Mouse (Mus musculus) ES-E14 (cell line): ENCODE measurements at regions not wholly inside any gene's neighbourhood (a gene's known extent, or its start where the extent isn't known, plus 50 kb on each side); places are given as distances from the start of the nearest gene placed in this dataset.

Experiments
- DNase-seq: peaks from one replicate; pipeline ENCODE4 v3.0.0-alpha.2; 2013; ENCODE audit warnings: low read depth, low spot score
- H3K27ac ChIP-seq: 2 replicates; pipeline ENCODE4 v1.5.1; 2012; ENCODE audit warnings: low read depth, mild to moderate bottlenecking, low read length, moderate library complexity, mixed read lengths; ENCODE audit not compliant: poor library complexity, insufficient read depth, severe bottlenecking
- H3K36me3 ChIP-seq: 2 replicates; pipeline ENCODE4 v1.6.1; 2012; ENCODE audit warnings: mild to moderate bottlenecking, low read length, moderate library complexity, mixed read lengths; ENCODE audit not compliant: control insufficient read depth, poor library complexity, insufficient read depth, severe bottlenecking
- H3K4me1 ChIP-seq, 2 experiments: fragments of 150-350 bp in 1 of 2; sonication (generic) in 1 of 2; 2 replicates each; pipeline ENCODE4 v1.6.1; 2012; ENCODE audit warnings: low read length in 2 of 2, mild to moderate bottlenecking in 1 of 2, mixed read lengths in 1 of 2; ENCODE audit not compliant: control insufficient read depth in 2 of 2, insufficient read depth in 2 of 2, poor library complexity in 1 of 2
- H3K4me3 ChIP-seq, 2 experiments: fragments of 150-350 bp in 1 of 2; sonication (generic) in 1 of 2; 2 replicates each; pipeline ENCODE4 v1.5.1; 2012; ENCODE audit warnings: low read length in 2 of 2, low read depth in 1 of 2, mild to moderate bottlenecking in 1 of 2, mixed read lengths in 1 of 2; ENCODE audit not compliant: insufficient read depth in 1 of 2, poor library complexity in 1 of 2, severe bottlenecking in 1 of 2
- H3K9ac ChIP-seq: 2 replicates; pipeline ENCODE4 v1.6.1; 2012; ENCODE audit warnings: low read depth, mild to moderate bottlenecking, low read length, mixed read lengths; ENCODE audit not compliant: poor library complexity, insufficient read depth, severe bottlenecking
- H3K9me3 ChIP-seq: fragments of 150-350 bp; sonication (generic); 2 replicates; pipeline ENCODE4 v1.6.1; 2012; ENCODE audit warnings: low read depth, mild to moderate bottlenecking, low read length; ENCODE audit not compliant: control insufficient read depth, insufficient read depth
- CHD2 ChIP-seq: IDR thresholded peaks from 2 replicates; pipeline ENCODE4 v1.6.1; 2014; ENCODE audit warnings: mild to moderate bottlenecking, low read depth, low read length, inconsistent platforms
- HCFC1 ChIP-seq: IDR thresholded peaks from 2 replicates; pipeline ENCODE4 v1.6.1; 2012; ENCODE audit warnings: low read length, inconsistent platforms, borderline replicate concordance; ENCODE audit not compliant: insufficient read depth
- MAFK ChIP-seq: IDR thresholded peaks from 2 replicates; pipeline ENCODE4 v1.6.1; 2014; ENCODE audit warnings: mild to moderate bottlenecking, low read depth, low read length, inconsistent platforms; ENCODE audit not compliant: insufficient read depth
- ZC3H11A ChIP-seq: IDR thresholded peaks from 2 replicates; pipeline ENCODE4 v1.6.1; 2012; ENCODE audit warnings: low read depth, mild to moderate bottlenecking, inconsistent platforms, low read length, borderline replicate concordance
- ZNF384 ChIP-seq: IDR thresholded peaks from 2 replicates; pipeline ENCODE4 v1.6.1; 2012; ENCODE audit warnings: low read depth, low read length, inconsistent platforms
- in situ Hi-C, 2 experiments: fragments of 600-800 bp; cut with MboI; formaldehyde crosslinking; loops; one replicate each; pipeline ENCODE4 v1.15.1; 2025; ENCODE audit warnings: low sequenced_read_pairs in 2 of 2, inconsistent platforms in 1 of 2; ENCODE audit not compliant: unreplicated experiment in 2 of 2

- DNase-seq, result no peak
- Histone ChIP-seq H3K4me3 (no peak overlapping the region), H3K9ac (no peak overlapping the region), H3K36me3 (no peaks in the 10 kb centered on the region), H3K27ac (no peak overlapping the region), H3K4me1 (no peaks in the 10 kb centered on the region), H3K9me3 (no peaks in the 10 kb centered on the region)
- no peak for TF ChIP-seq ZC3H11A
- TF ChIP-seq CHD2, result no peak
- TF ChIP-seq MAFK, result no peak
- TF ChIP-seq HCFC1, result no peak
- TF ChIP-seq ZNF384, result no peak
- in situ Hi-C loops, result no loop called here
These were observed 222.5 kb upstream of the Mctp2 start for GRCm38 (mm10) chr7:72528873-72529272.

- H3K27ac ChIP-seq, result no peak overlapping the region
- no peaks in the 10 kb centered on the region for H3K4me1 ChIP-seq
- no peak overlapping the region for H3K9ac ChIP-seq
- in situ Hi-C loops, result no loop called here
- DNase-seq, result no peak
- TF ChIP-seq CHD2, result no peak
- no peak for TF ChIP-seq HCFC1
- no peak for TF ChIP-seq ZC3H11A
- no peak for TF ChIP-seq MAFK
- no peak for TF ChIP-seq ZNF384
- no peaks in the 10 kb centered on the region for H3K36me3 ChIP-seq
- H3K4me3 ChIP-seq, result no peak overlapping the region
- no peaks in the 10 kb centered on the region for H3K9me3 ChIP-seq
These were observed 231.9 kb upstream of the Mctp2 start for GRCm38 (mm10) chr7:72538288-72538687.

- Histone ChIP-seq H3K9me3 (no peaks in the 10 kb centered on the region), H3K36me3 (no peaks in the 10 kb centered on the region), H3K4me3 (no peak overlapping the region), H3K4me1 (no peaks in the 10 kb centered on the region), H3K9ac (no peak overlapping the region), H3K27ac (no peak overlapping the region)
- in situ Hi-C loops, result no loop called here
- TF ChIP-seq ZNF384 (peak; percentile 57), HCFC1 (no peak), MAFK (no peak)
- no peak for DNase-seq
These were observed 233.5 kb upstream of the Mctp2 start for GRCm38 (mm10) chr7:72539915-72540314.

DNA sequence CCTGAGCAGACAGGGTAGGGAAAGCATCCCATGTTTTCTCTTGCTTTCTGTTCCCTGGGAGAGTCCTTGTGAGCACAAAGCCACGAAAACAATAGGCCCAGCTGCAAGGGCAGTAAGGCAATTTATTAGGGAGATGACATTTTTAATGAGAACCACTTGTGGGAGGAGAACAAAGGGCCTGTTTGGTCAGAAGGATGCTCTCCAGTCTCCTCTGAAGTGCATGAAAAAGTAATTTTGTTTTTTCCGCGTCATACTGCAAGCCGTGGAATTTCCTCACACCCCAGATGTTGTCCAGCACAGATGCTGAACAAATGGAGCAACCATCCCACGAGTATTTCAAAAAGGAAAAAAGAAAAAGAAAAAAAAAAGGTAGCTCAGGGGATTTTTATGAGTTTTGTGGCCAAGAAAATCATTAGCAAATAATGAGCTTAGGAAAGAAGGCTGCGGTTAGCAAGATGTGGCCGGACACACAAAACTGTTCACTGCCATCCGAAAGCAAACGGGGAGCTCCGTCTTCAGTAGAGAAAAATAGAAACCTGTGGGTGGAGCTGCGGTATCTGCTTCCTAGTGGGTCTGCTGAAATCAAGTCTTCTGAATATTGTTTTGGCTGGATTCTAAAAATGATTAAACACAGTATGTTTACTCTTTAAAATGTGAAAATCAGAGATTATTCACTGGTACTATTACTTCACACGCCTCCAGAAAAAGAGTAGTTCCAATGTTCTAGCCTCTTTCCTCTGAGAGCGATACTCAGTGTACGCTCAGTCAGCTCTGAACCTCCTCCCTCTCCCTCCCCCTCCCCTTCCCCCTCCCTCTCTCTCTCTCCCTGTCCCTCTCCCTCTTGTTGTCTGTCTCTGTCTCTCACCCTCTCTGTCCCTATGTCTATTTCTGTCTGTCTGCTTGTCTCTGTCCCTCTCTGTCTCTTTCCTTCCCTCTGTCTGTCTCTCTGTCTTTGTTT is 235.4 kb upstream of the Mctp2 start:
- no peak for DNase-seq
- H3K4me3 ChIP-seq, result no peak overlapping the region
- in situ Hi-C loops, result no loop called here
- no peaks in the 10 kb centered on the region for H3K36me3 ChIP-seq
- H3K9ac ChIP-seq, result no peak overlapping the region
- no peaks in the 10 kb centered on the region for H3K4me1 ChIP-seq
- H3K9me3 ChIP-seq, result no peaks in the 10 kb centered on the region
- H3K27ac ChIP-seq, result no peak overlapping the region
- TF ChIP-seq HCFC1, result no peak
- TF ChIP-seq ZNF384, result no peak
- no peak for TF ChIP-seq MAFK
- no peak for TF ChIP-seq CHD2
- no peak for TF ChIP-seq ZC3H11A

DNA sequence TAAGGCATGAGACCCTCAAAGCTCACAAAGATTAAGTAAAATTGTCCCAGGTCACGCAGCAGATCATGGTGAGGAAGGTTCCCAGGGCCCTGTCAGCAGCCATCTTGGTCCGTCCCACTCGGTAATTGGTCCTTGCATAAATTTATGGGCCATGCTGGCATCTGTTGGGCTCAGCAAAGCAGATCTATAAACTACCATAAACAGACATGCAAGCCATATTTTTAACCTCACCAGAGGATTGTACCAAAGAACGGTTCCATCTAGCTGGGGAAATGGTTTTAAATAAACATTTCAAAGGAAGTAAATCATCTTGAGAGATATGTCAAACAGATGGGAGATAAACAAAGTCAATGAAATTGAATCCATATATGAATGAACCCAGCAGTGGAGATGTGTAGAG is 237.1 kb upstream of the Mctp2 start:
- in situ Hi-C loops, result no loop called here
- Histone ChIP-seq H3K27ac (no peak overlapping the region), H3K36me3 (no peaks in the 10 kb centered on the region), H3K4me1 (no peaks in the 10 kb centered on the region), H3K4me3 (no peak overlapping the region), H3K9me3 (no peaks in the 10 kb centered on the region), H3K9ac (no peak overlapping the region)
- DNase-seq, result no peak
- TF ChIP-seq CHD2 (no peak), HCFC1 (no peak), MAFK (no peak), ZNF384 (no peak), ZC3H11A (no peak)
